Mouse (Mus musculus) MEL (cell line): ENCODE data around the gene C77080.

Experiments used
- CTCF ChIP-seq, 3 experiments: IDR thresholded peaks in 2 of 3; conservative IDR thresholded peaks in 1 of 3; 2 replicates each; pipeline ENCODE4 v1.5.1; 2011 to 2012; ENCODE audit warnings: low read length in 3 of 3, low read depth in 2 of 3, mild to moderate bottlenecking in 2 of 3, improper control_type of control experiment in 1 of 3, inconsistent platforms in 1 of 3, mixed read lengths in 1 of 3, moderate library complexity in 1 of 3; ENCODE audit not compliant: control insufficient read depth in 1 of 3, insufficient read depth in 1 of 3, poor library complexity in 1 of 3, severe bottlenecking in 1 of 3
- EP300 ChIP-seq, 2 experiments: IDR thresholded peaks; 2 replicates each; pipeline ENCODE4 v1.6.1; 2011; ENCODE audit warnings: improper control_type of control experiment in 2 of 2, low read length in 2 of 2, low read depth in 1 of 2, mild to moderate bottlenecking in 1 of 2
- RAD21 ChIP-seq: IDR thresholded peaks from 2 replicates; pipeline ENCODE4 v1.6.1; 2011; ENCODE audit warnings: mild to moderate bottlenecking, low read depth, low read length, improper control_type of control experiment
- USF1 ChIP-seq: IDR thresholded peaks from 2 replicates; pipeline ENCODE4 v1.6.1; 2014; ENCODE audit warnings: low read depth, mild to moderate bottlenecking, inconsistent platforms, low read length, improper control_type of control experiment, moderate library complexity
- ZC3H11A ChIP-seq: IDR thresholded peaks from 2 replicates; pipeline ENCODE4 v1.6.1; 2012; ENCODE audit warnings: low read depth, mild to moderate bottlenecking, inconsistent platforms, low read length, improper control_type of control experiment
- ZKSCAN1 ChIP-seq: IDR thresholded peaks from 2 replicates; pipeline ENCODE4 v1.6.1; 2012; ENCODE audit warnings: low read depth, mild to moderate bottlenecking, inconsistent platforms, low read length, improper control_type of control experiment, moderate library complexity

GRCm38 (mm10) chr4:129296066-129296465 is 34.9 kb upstream of the C77080 start:
- TF ChIP-seq USF1: no peak
- no peak for TF ChIP-seq ZKSCAN1
- no peak for TF ChIP-seq ZC3H11A
- TF ChIP-seq CTCF (IDR thresholded peaks at IDR 0.05 in 2 of 3, conservative IDR thresholded peaks at IDR 0.05 in 1 of 3; ENCODE audit: control insufficient read depth in 1 of 3, insufficient read depth in 1 of 3, low read depth in 2 of 3, low read length in 3 of 3, poor library complexity in 1 of 3, severe bottlenecking in 1 of 3): no peak
- no peak for TF ChIP-seq RAD21
- TF ChIP-seq EP300 (IDR thresholded peaks at IDR 0.05; ENCODE audit: low read depth in 1 of 2, low read length in 2 of 2): no peak
